Mouse (Mus musculus) inflammation-experienced regulatory T-cells, adult 6 months (primary cell): ENCODE measurements around the gene Ccl21a. TPM values are rescaled to one million over a fixed set of nuclear protein-coding genes. Genes with fewer than 3 reads are reported as not detected.
"Not testable (repeated sequence)": the region's sequence is repeated elsewhere in the genome, so short reads cannot be mapped to it uniquely, and the experiment has no call there.

Source experiments
- ATAC-seq: one replicate; pipeline ENCODE4 v1.8.0; 2017
- polyA plus RNA-seq, 3 experiments: library from polyadenylated mRNA; unstranded; fragments of 100-300 nt; shearing (Covaris generic); gene quantifications; one replicate each; pipeline ENCODE4 v1.2.1; 2017

The Ccl21a gene
- not detected for polyA plus RNA-seq

DNA sequence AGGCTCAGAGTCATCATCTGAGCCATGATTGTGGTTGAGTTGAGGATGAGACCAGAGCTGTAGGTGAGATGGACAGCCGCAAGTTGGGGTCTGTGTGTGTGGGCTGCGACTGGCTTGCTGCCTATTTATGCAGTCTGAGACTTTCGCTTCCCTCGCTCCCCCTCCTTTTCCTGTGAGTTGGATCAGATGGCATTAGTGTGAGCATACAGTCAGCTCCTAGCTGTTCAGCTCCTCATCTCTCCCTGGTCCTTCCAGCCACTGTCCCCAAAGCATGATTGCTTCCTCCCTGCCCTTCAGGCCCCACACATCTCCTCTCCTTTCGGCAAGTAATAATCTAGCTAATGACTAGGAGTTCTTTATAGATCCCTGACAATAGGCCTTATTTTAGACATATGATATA lies at the start of gene Ccl21a:
TSS of gene Ccl21a (minus strand) at position 101 of the 400 bp plus-strand sequence.
- not testable (repeated sequence) for ATAC-seq

- not testable (repeated sequence) for ATAC-seq
Observed at GRCm38 (mm10) chr4:42756477-42756876, 17.3 kb downstream of the Ccl21a start, which contains the start of gene Ccl19. Ccl19 (minus strand) TSS chr4:42756577.

DNA sequence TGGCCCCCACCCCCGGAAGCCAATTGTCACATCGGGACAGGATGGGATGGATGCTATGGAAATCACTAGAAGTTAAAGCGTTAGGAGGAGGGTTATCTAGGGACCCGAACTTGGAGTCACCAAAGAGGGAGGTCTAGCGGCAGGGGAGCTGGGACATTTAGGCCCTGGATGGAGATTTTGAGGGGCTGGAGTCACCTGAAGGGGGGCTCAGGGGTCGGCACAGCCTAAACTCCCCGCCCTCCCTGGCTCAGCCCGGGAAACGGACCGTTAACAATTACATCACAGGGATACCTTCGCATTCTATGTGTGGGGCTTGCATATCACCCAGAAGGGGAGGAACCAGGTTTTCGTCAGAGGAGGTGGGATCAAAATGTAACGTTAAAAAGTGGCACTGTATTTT lies 38.5 kb downstream of the Ccl21a start, which contains the start of gene 4930578G10Rik:
TSS of gene 4930578G10Rik (plus strand) at position 301 of the 400 bp plus-strand sequence.
- ATAC-seq: not testable (repeated sequence)

Other genes with a start within 250 kb of the Ccl21a start
- not detected for gene Fam205a2, start 245.8 kb downstream of the Ccl21a start, polyA plus RNA-seq
- gene Gm10591, start 161.8 kb downstream of the Ccl21a start, polyA plus RNA-seq: not detected
- not detected for gene Gm2564, start 144.3 kb downstream of the Ccl21a start, polyA plus RNA-seq
- gene Ccl27b, start 118.7 kb downstream of the Ccl21a start, polyA plus RNA-seq: not detected
- not detected for gene Il11ra2, start 112.1 kb downstream of the Ccl21a start, polyA plus RNA-seq
- gene 4930578G10Rik, start 38.4 kb downstream of the Ccl21a start, polyA plus RNA-seq: not detected
- gene Ccl19, start 17.4 kb downstream of the Ccl21a start, polyA plus RNA-seq: not detected
- gene Fam205a1, start 79.9 kb upstream of the Ccl21a start, polyA plus RNA-seq: not detected
- not detected for gene Gm12394, start 82.8 kb upstream of the Ccl21a start, polyA plus RNA-seq
- not detected for gene Fam205c, start 100.2 kb upstream of the Ccl21a start, polyA plus RNA-seq
- gene Phf24, start 142.7 kb upstream of the Ccl21a start, polyA plus RNA-seq: not detected
- gene Dnajb5, start 175.8 kb upstream of the Ccl21a start, polyA plus RNA-seq: 1 to 10 TPM; 2.1 to 5.3 (median 2.3) TPM
- gene 1700022I11Rik, start 195.6 kb upstream of the Ccl21a start, polyA plus RNA-seq: 1 to 10 TPM in 1 of 3 experiments, under 1 TPM in 1, not detected in 1; 0.35 to 1.1 TPM
- gene Vcp, start 226.5 kb upstream of the Ccl21a start, polyA plus RNA-seq: 100 to 1,000 TPM; 144 to 162 (median 154) TPM
- 10 to 100 TPM; 22.9 to 41.7 (median 31.8) TPM for gene Fancg, start 236.5 kb upstream of the Ccl21a start, polyA plus RNA-seq